Mouse (Mus musculus) liver, postnatal 0 days (tissue): ENCODE data around the gene Shisa9. TPM values are rescaled to one million over a fixed set of nuclear protein-coding genes. Genes with fewer than 3 reads are reported as not detected.

Experiments
- ATAC-seq: fragments of 200-750 bp; cut with Nextera tagmentation; 2 replicates; pipeline ENCODE4 v1.8.0; 2017; ENCODE audit warnings: mild to moderate bottlenecking, moderate library complexity
- DNase-seq: peaks from one replicate; pipeline ENCODE4 v3.0.0-alpha.2; 2016
- H3K27ac ChIP-seq: fragments of 300-500 bp; sonication (generic); 2 replicates; pipeline ENCODE4 v1.5.1; 2014; ENCODE audit warnings: antibody characterized with exemption, moderate library complexity, mild to moderate bottlenecking, low read depth
- H3K27me3 ChIP-seq: fragments of 300-500 bp; sonication (generic); 2 replicates; pipeline ENCODE4 v1.6.1; 2014; ENCODE audit warnings: low read length, control low read depth, mixed read lengths; ENCODE audit not compliant: insufficient read depth
- H3K36me3 ChIP-seq: fragments of 300-500 bp; sonication (generic); replicated peaks from 2 replicates; pipeline ENCODE4 v1.6.1; 2014; ENCODE audit warnings: mild to moderate bottlenecking, control low read depth, low read length, moderate library complexity, mixed read lengths; ENCODE audit not compliant: insufficient read depth
- H3K4me1 ChIP-seq: fragments of 300-500 bp; sonication (generic); 2 replicates; pipeline ENCODE4 v1.6.1; 2014; ENCODE audit warnings: antibody characterized with exemption, mild to moderate bottlenecking, control low read depth; ENCODE audit not compliant: insufficient read depth
- H3K4me2 ChIP-seq: fragments of 300-500 bp; sonication (generic); 2 replicates; pipeline ENCODE4 v1.6.1; 2014; ENCODE audit warnings: low read depth, mild to moderate bottlenecking, low read length, moderate library complexity, mixed read lengths
- H3K4me3 ChIP-seq: fragments of 300-500 bp; sonication (generic); 2 replicates; pipeline ENCODE4 v1.5.1; 2014; ENCODE audit warnings: low read depth, low read length
- H3K9ac ChIP-seq: fragments of 300-500 bp; sonication (generic); replicated peaks from 2 replicates; pipeline ENCODE4 v1.6.1; 2014; ENCODE audit warnings: mild to moderate bottlenecking, moderate library complexity
- H3K9me3 ChIP-seq: fragments of 300-500 bp; sonication (generic); 2 replicates; pipeline ENCODE4 v1.6.1; 2016; ENCODE audit warnings: mild to moderate bottlenecking, control low read depth, low read length, mixed read lengths
- CTCF ChIP-seq: sonication (generic); IDR thresholded peaks from 2 replicates; pipeline ENCODE4 v1.5.1; 2016; ENCODE audit warnings: antibody characterized with exemption, low read depth
- EP300 ChIP-seq: IDR thresholded peaks from 2 replicates; pipeline ENCODE4 v1.6.1; 2016; ENCODE audit warnings: antibody characterized with exemption, low read depth, mild to moderate bottlenecking
- WGBS: fragments of 180-500 bp; shearing (Covaris S2); extraction: QIAGEN DNeasy Blood & Tissue Kit; methylation state at CpG from one replicate; pipeline ENCODE4 v1.1.7; 2014; ENCODE audit not compliant: insufficient replicate concordance; 5-methylcytosine and 5-hydroxymethylcytosine counted together
- polyA plus RNA-seq: library from polyadenylated mRNA; unstranded; fragments of >200 nt; fragmentation: Nextera tagmentation; extraction: Ambion mirVana; gene quantifications from 2 replicates; pipeline ENCODE4 v1.2.1, GENCODE M21; 2015

Shisa9 gene
- polyA plus RNA-seq, 1 experiment from 2014 or later = 0.45 TPM

- no peak for DNase-seq
Observed at GRCm38 (mm10) chr16:12154476-12154875, 170.6 kb downstream of the Shisa9 start.

GRCm38 (mm10) chr16:12173482-12174041 lies 189.6 kb downstream of the Shisa9 start:
- Histone ChIP-seq H3K9ac (no peak overlapping the region), H3K27ac (no peak overlapping the region), H3K4me1 (no peaks in the 10 kb centered on the region), H3K9me3 (no peaks in the 10 kb centered on the region), H3K36me3 (no peaks in the 10 kb centered on the region), H3K4me3 (no peak overlapping the region), H3K27me3 (no peaks in the 10 kb centered on the region), H3K4me2 (no peak overlapping the region)
- 61% methylated on average over 1 of the region's 1 CpGs for WGBS
- ATAC-seq (no peak), DNase-seq (no peak)
- TF ChIP-seq CTCF (no peak), EP300 (no peak)

More at GRCm38 (mm10) chr16:12154476-12154875, 170.6 kb downstream of the Shisa9 start:
- Histone ChIP-seq H3K9me3 (no peaks in the 10 kb centered on the region), H3K36me3 (no peaks in the 10 kb centered on the region), H3K27me3 (no peaks in the 10 kb centered on the region), H3K27ac (no peak overlapping the region), H3K4me3 (no peak overlapping the region), H3K4me2 (no peak overlapping the region), H3K4me1 (no peaks in the 10 kb centered on the region), H3K9ac (no peak overlapping the region)
- TF ChIP-seq CTCF (no peak), EP300 (no peak)
- WGBS = 76% methylated on average over 2 of the region's 2 CpGs
- ATAC-seq = no peak

GRCm38 (mm10) chr16:12178031-12178430 lies 194.1 kb downstream of the Shisa9 start:
- no peaks in the 10 kb centered on the region for H3K27me3 ChIP-seq
- DNase-seq = no peak
- H3K9ac ChIP-seq = no peak overlapping the region
- H3K27ac ChIP-seq = no peak overlapping the region
- H3K36me3 ChIP-seq = no peaks in the 10 kb centered on the region
- ATAC-seq = no peak
- no peak for TF ChIP-seq EP300
- no peak for TF ChIP-seq CTCF
- no peaks in the 10 kb centered on the region for H3K4me1 ChIP-seq
- H3K9me3 ChIP-seq = no peaks in the 10 kb centered on the region
- H3K4me3 ChIP-seq = no peak overlapping the region
- H3K4me2 ChIP-seq = no peak overlapping the region
- 63% methylated on average over 2 of the region's 2 CpGs for WGBS

- H3K4me1 ChIP-seq = no peaks in the 10 kb centered on the region
- H3K36me3 ChIP-seq = no peaks in the 10 kb centered on the region
- no peak overlapping the region for H3K27ac ChIP-seq
- H3K4me2 ChIP-seq = no peak overlapping the region
- WGBS = 51% methylated on average over 2 of the region's 2 CpGs
- TF ChIP-seq EP300 (no peak), CTCF (no peak)
- ATAC-seq (no peak), DNase-seq (no peak)
- no peaks in the 10 kb centered on the region for H3K27me3 ChIP-seq
- no peak overlapping the region for H3K4me3 ChIP-seq
- no peak overlapping the region for H3K9ac ChIP-seq
- H3K9me3 ChIP-seq = no peaks in the 10 kb centered on the region
Observed at GRCm38 (mm10) chr16:12189739-12190138, 205.8 kb downstream of the Shisa9 start.

GRCm38 (mm10) chr16:12196841-12197240 lies 212.9 kb downstream of the Shisa9 start:
- no peaks in the 10 kb centered on the region for H3K36me3 ChIP-seq
- no peaks in the 10 kb centered on the region for H3K27me3 ChIP-seq
- no peak overlapping the region for H3K27ac ChIP-seq
- no peak for DNase-seq
- no peak overlapping the region for H3K4me3 ChIP-seq
- H3K4me1 ChIP-seq = no peaks in the 10 kb centered on the region
- no peak overlapping the region for H3K4me2 ChIP-seq
- H3K9me3 ChIP-seq = no peaks in the 10 kb centered on the region
- no peak for ATAC-seq
- no peak overlapping the region for H3K9ac ChIP-seq
- WGBS = 93% methylated on average over 4 of the region's 4 CpGs
- TF ChIP-seq EP300 = no peak
- no peak for TF ChIP-seq CTCF

GRCm38 (mm10) chr16:12197611-12198010 lies 213.7 kb downstream of the Shisa9 start:
- no peak overlapping the region for H3K9ac ChIP-seq
- DNase-seq = peak; percentile 13
- H3K36me3 ChIP-seq = no peaks in the 10 kb centered on the region
- no peaks in the 10 kb centered on the region for H3K9me3 ChIP-seq
- no peaks in the 10 kb centered on the region for H3K4me1 ChIP-seq
- H3K27ac ChIP-seq = no peak overlapping the region
- 39% methylated on average over 5 of the region's 5 CpGs for WGBS
- no peak overlapping the region for H3K4me2 ChIP-seq
- ATAC-seq = peak; percentile 54; the same call in 1 of the 2 replicates
- no peaks in the 10 kb centered on the region for H3K27me3 ChIP-seq
- no peak overlapping the region for H3K4me3 ChIP-seq
- no peak for TF ChIP-seq CTCF
- TF ChIP-seq EP300 = no peak
